Mouse (Mus musculus): ENCODE data around the gene Ildr2.

- TF ChIP-seq POLR2A (IDR thresholded peaks at IDR 0.05; ENCODE audit: low read depth, low read length) (no peak), CTCF (IDR thresholded peaks at IDR 0.05; ENCODE audit: extremely low read depth, insufficient read depth, insufficient read length, insufficient replicate concordance) (no peak)
Observed at GRCm38 (mm10) chr1:166343586-166343985, 89.6 kb downstream of the Ildr2 start.

Data from spleen, adult 2 months (tissue).